Mouse (Mus musculus): ENCODE measurements around the gene Amotl2. TPM values are rescaled to one million over a fixed set of nuclear protein-coding genes. Genes with fewer than 3 reads are reported as not detected.

Gene Amotl2
- polyA plus RNA-seq, 1 experiment = 26.3 TPM

- TF ChIP-seq POLR2A (IDR thresholded peaks at IDR 0.05; ENCODE audit: borderline replicate concordance, control insufficient read depth, low read depth, low read length) (no peak), CTCF (IDR thresholded peaks at IDR 0.05; ENCODE audit: control insufficient read depth, insufficient read depth, low read length) (no peak)
- no peak overlapping the region for H3K27ac ChIP-seq (ENCODE audit: control insufficient read depth, insufficient read depth, low read depth, low read length, poor library complexity)
- H3K4me1 ChIP-seq (ENCODE audit: control insufficient read depth, insufficient read depth, low read length) = no peaks in the 10 kb centered on the region
- WGBS = 25% methylated on average over 7 of the region's 7 CpGs
- no peak overlapping the region for H3K4me3 ChIP-seq (replicated peaks; ENCODE audit: control insufficient read depth, low read depth, low read length)
These were observed 1.5 kb upstream of the Amotl2 start for GRCm38 (mm10) chr9:102714893-102715505.

- TF ChIP-seq CTCF (IDR thresholded peaks at IDR 0.05; ENCODE audit: control insufficient read depth, insufficient read depth, low read length) (no peak), POLR2A (IDR thresholded peaks at IDR 0.05; ENCODE audit: borderline replicate concordance, control insufficient read depth, low read depth, low read length) (no peak)
These were observed 969 bp upstream of the Amotl2 start for GRCm38 (mm10) chr9:102715506-102715900.

GRCm38 (mm10) chr9:102717164-102717885 lies 853 bp downstream of the Amotl2 start:
- peak; percentile 56 for TF ChIP-seq POLR2A (IDR thresholded peaks at IDR 0.05; ENCODE audit: borderline replicate concordance, control insufficient read depth, low read depth, low read length)
- no peak for TF ChIP-seq CTCF (IDR thresholded peaks at IDR 0.05; ENCODE audit: control insufficient read depth, insufficient read depth, low read length)
- no peaks in the 10 kb centered on the region for H3K4me1 ChIP-seq (ENCODE audit: control insufficient read depth, insufficient read depth, low read length)
- peak overlapping the region; percentile 84 for H3K27ac ChIP-seq (ENCODE audit: control insufficient read depth, insufficient read depth, low read depth, low read length, poor library complexity)
- H3K4me3 ChIP-seq (replicated peaks; ENCODE audit: control insufficient read depth, low read depth, low read length) = peak overlapping the region; percentile 84
- WGBS = under 1% methylated on average over 50 of the region's 50 CpGs

More at GRCm38 (mm10) chr9:102715506-102715900, 969 bp upstream of the Amotl2 start:
- Histone ChIP-seq H3K4me1 (ENCODE audit: control insufficient read depth, insufficient read depth, low read length) (no peaks in the 10 kb centered on the region), H3K4me3 (replicated peaks; ENCODE audit: control insufficient read depth, low read depth, low read length) (no peak overlapping the region), H3K27ac (ENCODE audit: control insufficient read depth, insufficient read depth, low read depth, low read length, poor library complexity) (no peak overlapping the region)
- 73% methylated on average over 2 of the region's 2 CpGs for WGBS

- peak overlapping the region; percentile 84 for H3K4me3 ChIP-seq (replicated peaks; ENCODE audit: control insufficient read depth, low read depth, low read length)
- H3K27ac ChIP-seq (ENCODE audit: control insufficient read depth, insufficient read depth, low read depth, low read length, poor library complexity) = peak overlapping the region; percentile 84
- TF ChIP-seq CTCF (IDR thresholded peaks at IDR 0.05; ENCODE audit: control insufficient read depth, insufficient read depth, low read length) = no peak
- no peak for TF ChIP-seq POLR2A (IDR thresholded peaks at IDR 0.05; ENCODE audit: borderline replicate concordance, control insufficient read depth, low read depth, low read length)
- under 1% methylated on average over 52 of the region's 52 CpGs for WGBS
- no peaks in the 10 kb centered on the region for H3K4me1 ChIP-seq (ENCODE audit: control insufficient read depth, insufficient read depth, low read length)
These were observed 1.6 kb downstream of the Amotl2 start for GRCm38 (mm10) chr9:102717886-102718643.

GRCm38 (mm10) chr9:102718676-102719075 lies 2.2 kb downstream of the Amotl2 start:
- H3K27ac ChIP-seq (ENCODE audit: control insufficient read depth, insufficient read depth, low read depth, low read length, poor library complexity) = no peak overlapping the region
- WGBS = 5% methylated on average over 21 of the region's 21 CpGs

GRCm38 (mm10) chr9:102719085-102719484 lies 2.6 kb downstream of the Amotl2 start:
- Histone ChIP-seq H3K4me1 (ENCODE audit: control insufficient read depth, insufficient read depth, low read length) (no peaks in the 10 kb centered on the region), H3K4me3 (replicated peaks; ENCODE audit: control insufficient read depth, low read depth, low read length) (peak overlapping the region; percentile 84), H3K27ac (ENCODE audit: control insufficient read depth, insufficient read depth, low read depth, low read length, poor library complexity) (no peak overlapping the region)
- TF ChIP-seq POLR2A (IDR thresholded peaks at IDR 0.05; ENCODE audit: borderline replicate concordance, control insufficient read depth, low read depth, low read length) (no peak), CTCF (IDR thresholded peaks at IDR 0.05; ENCODE audit: control insufficient read depth, insufficient read depth, low read length) (no peak)
- WGBS = 50% methylated on average over 4 of the region's 4 CpGs

More at GRCm38 (mm10) chr9:102718676-102719075, 2.2 kb downstream of the Amotl2 start:
- Histone ChIP-seq H3K4me1 (ENCODE audit: control insufficient read depth, insufficient read depth, low read length) (no peaks in the 10 kb centered on the region), H3K4me3 (replicated peaks; ENCODE audit: control insufficient read depth, low read depth, low read length) (peak overlapping the region; percentile 84)
- TF ChIP-seq POLR2A (IDR thresholded peaks at IDR 0.05; ENCODE audit: borderline replicate concordance, control insufficient read depth, low read depth, low read length) (no peak), CTCF (IDR thresholded peaks at IDR 0.05; ENCODE audit: control insufficient read depth, insufficient read depth, low read length) (no peak)

GRCm38 (mm10) chr9:102719936-102720566 lies 3.6 kb downstream of the Amotl2 start:
- Histone ChIP-seq H3K4me3 (replicated peaks; ENCODE audit: control insufficient read depth, low read depth, low read length) (no peak overlapping the region), H3K4me1 (ENCODE audit: control insufficient read depth, insufficient read depth, low read length) (no peaks in the 10 kb centered on the region), H3K27ac (ENCODE audit: control insufficient read depth, insufficient read depth, low read depth, low read length, poor library complexity) (no peak overlapping the region; the same call in 1 of the 2 replicates)
- TF ChIP-seq POLR2A (IDR thresholded peaks at IDR 0.05; ENCODE audit: borderline replicate concordance, control insufficient read depth, low read depth, low read length) (no peak), CTCF (IDR thresholded peaks at IDR 0.05; ENCODE audit: control insufficient read depth, insufficient read depth, low read length) (no peak)
- 89% methylated on average over 17 of the region's 17 CpGs for WGBS

All from bone marrow, adult 2 months (tissue).